Mouse (Mus musculus) adrenal gland, adult 18-20 months (tissue): Measurements from ENCODE around the gene Cd248. TPM values are rescaled to one million over a fixed set of nuclear protein-coding genes. Genes with fewer than 3 reads are reported as not detected.
A peak's percentile ranks its signal among the peaks of the same experiment; 100 is the strongest.

Source experiments
- DNase-seq, 2 experiments: peaks; one replicate each; pipeline ENCODE4 v3.0.0; 2021 to 2022; ENCODE audit warnings: low spot score in 2 of 2
- long read RNA-seq, 2 experiments: library from polyadenylated mRNA; stranded (forward); transcript quantifications; one replicate each; pipeline ENCODE4 v2.0.0; 2021
- total RNA-seq, 2 experiments: library from RNA; stranded (reverse); gene quantifications; 1 replicate in 1 of 2; 2 replicates in 1 of 2; pipeline ENCODE4 v1.2.3; 2021

Cd248 gene
- 10 to 100 TPM in 1 of 2 experiments, 1 to 10 TPM in 1; 7.3 to 16.2 TPM for total RNA-seq
- long read RNA-seq, experiment 1, transcript Cd248-201 (1 exons, 2,605 nt): major isoform, 7 of 7 reads
- long read RNA-seq, experiment 1, partial matches to known transcripts: 0 of 7 reads
- long read RNA-seq, experiment 1, other reads (novel, unspliced or antisense): 0 of 7 reads
- long read RNA-seq, experiment 2, partial matches to known transcripts: 0 of 1 reads
- long read RNA-seq, experiment 2, other reads (novel, unspliced or antisense): 0 of 1 reads

- DNase-seq: peak; percentile 28 to 56
Measured at GRCm38 (mm10) chr19:5067867-5068569, at the start of gene Cd248. TSS of gene Cd248 (plus strand) at chr19:5068078.

GRCm38 (mm10) chr19:5018191-5018590 is 49.7 kb upstream of the Cd248 start:
- DNase-seq: no peak

- no peak for DNase-seq
Measured at GRCm38 (mm10) chr19:5021416-5021815, 46.5 kb upstream of the Cd248 start.

GRCm38 (mm10) chr19:5023621-5024479 is 44.0 kb upstream of the Cd248 start, which contains the start of gene Slc29a2:
TSS of gene Slc29a2 (plus strand) at chr19:5023860.
- peak; percentile 88 for DNase-seq

GRCm38 (mm10) chr19:5026111-5026510 is 41.8 kb upstream of the Cd248 start:
- DNase-seq: no peak

GRCm38 (mm10) chr19:5032686-5033085 is 35.2 kb upstream of the Cd248 start:
- no peak for DNase-seq

- DNase-seq: no peak
Measured at GRCm38 (mm10) chr19:5036577-5036976, 31.3 kb upstream of the Cd248 start.

- DNase-seq: peak; percentile 78 to 82
Measured at GRCm38 (mm10) chr19:5037678-5038571, 30.0 kb upstream of the Cd248 start.

- DNase-seq: peak; percentile 80 to 81
Measured at GRCm38 (mm10) chr19:5038709-5039156, 29.1 kb upstream of the Cd248 start, which contains the start of the genes B4gat1 and AC124502.3. TSS of gene B4gat1 (plus strand) at chr19:5038826. TSS of gene AC124502.3 (plus strand) at chr19:5038891.

GRCm38 (mm10) chr19:5039301-5040114 is 28.4 kb upstream of the Cd248 start:
- DNase-seq: no peak

- DNase-seq: peak; percentile 84 to 88
Measured at GRCm38 (mm10) chr19:5040862-5041523, 26.9 kb upstream of the Cd248 start, which contains the start of gene Brms1. TSS of gene Brms1 (plus strand) at chr19:5041354.

- no peak for DNase-seq
Measured at GRCm38 (mm10) chr19:5041588-5041987, 26.3 kb upstream of the Cd248 start.

- DNase-seq: no peak
Measured at GRCm38 (mm10) chr19:5045531-5045930, 22.3 kb upstream of the Cd248 start.

- no peak for DNase-seq
Measured at GRCm38 (mm10) chr19:5048138-5049056, 19.5 kb upstream of the Cd248 start.

GRCm38 (mm10) chr19:5049325-5049724 is 18.6 kb upstream of the Cd248 start:
- DNase-seq: no peak

- peak in 1 of 2 experiments; percentile 47 for DNase-seq
Measured at GRCm38 (mm10) chr19:5050047-5050905, 17.6 kb upstream of the Cd248 start, which contains the start of gene Rin1. TSS of gene Rin1 (plus strand) at chr19:5050481.

- DNase-seq: peak in 1 of 2 experiments; percentile 29
Measured at GRCm38 (mm10) chr19:5051031-5051430, 16.8 kb upstream of the Cd248 start.
